Mouse (Mus musculus): ENCODE measurements at regions not wholly inside any gene's neighbourhood (a gene's known extent, or its start where the extent isn't known, plus 50 kb on each side); places are given as distances from the start of the nearest gene placed in this dataset.
A peak's percentile ranks its signal among the peaks of the same experiment; 100 is the strongest.

- H3K27me3 ChIP-seq (replicated peaks; ENCODE audit: control insufficient read depth, insufficient read depth, low read length), result no peaks in the 10 kb centered on the region
- H3K36me3 ChIP-seq (ENCODE audit: control insufficient read depth, insufficient read depth, low read length), result no peaks in the 10 kb centered on the region
- H3K4me1 ChIP-seq (replicated peaks; ENCODE audit: control insufficient read depth, insufficient read depth, low read length), result peaks cover 14% of the 10 kb centered on the region
- no peak overlapping the region for H3K9ac ChIP-seq (ENCODE audit: low read length)
- H3K27ac ChIP-seq (ENCODE audit: low read depth), result no peak overlapping the region
- 89% methylated on average over 1 of the region's 1 CpGs for WGBS
- DNase-seq (ENCODE audit: low spot score) (no peak), ATAC-seq (replicated peaks; ENCODE audit: low FRiP score, low TSS enrichment, low read depth) (no peak)
- no peaks in the 10 kb centered on the region for H3K9me3 ChIP-seq (ENCODE audit: control insufficient read depth, low read length)
- H3K4me3 ChIP-seq (ENCODE audit: low read depth, low read length), result no peak overlapping the region
- H3K4me2 ChIP-seq (ENCODE audit: low read length), result no peak overlapping the region
Measured at GRCm38 (mm10) chr5:64590747-64591146, 212.4 kb upstream of the Klf3 start.

- DNase-seq (ENCODE audit: low spot score) (no peak), ATAC-seq (replicated peaks; ENCODE audit: low FRiP score, low TSS enrichment, low read depth) (no peak)
- Histone ChIP-seq H3K4me3 (ENCODE audit: low read depth, low read length) (no peak overlapping the region), H3K9ac (ENCODE audit: low read length) (no peak overlapping the region), H3K36me3 (ENCODE audit: control insufficient read depth, insufficient read depth, low read length) (no peaks in the 10 kb centered on the region), H3K4me2 (ENCODE audit: low read length) (no peak overlapping the region), H3K4me1 (replicated peaks; ENCODE audit: control insufficient read depth, insufficient read depth, low read length) (peaks cover 14% of the 10 kb centered on the region), H3K9me3 (ENCODE audit: control insufficient read depth, low read length) (no peaks in the 10 kb centered on the region), H3K27ac (ENCODE audit: low read depth) (no peak overlapping the region), H3K27me3 (replicated peaks; ENCODE audit: control insufficient read depth, insufficient read depth, low read length) (no peaks in the 10 kb centered on the region)
- 92% methylated on average over 2 of the region's 2 CpGs for WGBS
Measured at GRCm38 (mm10) chr5:64591792-64592191, 211.4 kb upstream of the Klf3 start.

GRCm38 (mm10) chr5:64595220-64595619, 208.0 kb upstream of the Klf3 start:
- H3K4me3 ChIP-seq (ENCODE audit: low read depth, low read length), result no peak overlapping the region
- ATAC-seq (replicated peaks; ENCODE audit: low FRiP score, low TSS enrichment, low read depth), result no peak
- H3K4me2 ChIP-seq (ENCODE audit: low read length), result no peak overlapping the region
- H3K27ac ChIP-seq (ENCODE audit: low read depth), result no peak overlapping the region
- H3K4me1 ChIP-seq (replicated peaks; ENCODE audit: control insufficient read depth, insufficient read depth, low read length), result peaks cover 8% of the 10 kb centered on the region
- H3K9ac ChIP-seq (ENCODE audit: low read length), result no peak overlapping the region
- WGBS, result 58% methylated on average over 3 of the region's 3 CpGs
- H3K9me3 ChIP-seq (ENCODE audit: control insufficient read depth, low read length), result no peaks in the 10 kb centered on the region
- no peaks in the 10 kb centered on the region for H3K27me3 ChIP-seq (replicated peaks; ENCODE audit: control insufficient read depth, insufficient read depth, low read length)
- H3K36me3 ChIP-seq (ENCODE audit: control insufficient read depth, insufficient read depth, low read length), result no peaks in the 10 kb centered on the region
- no peak for DNase-seq (ENCODE audit: low spot score)

GRCm38 (mm10) chr5:64595751-64596344, 207.3 kb upstream of the Klf3 start:
- no peak for ATAC-seq (replicated peaks; ENCODE audit: low FRiP score, low TSS enrichment, low read depth)
- 58% methylated on average over 17 of the region's 17 CpGs for WGBS

GRCm38 (mm10) chr5:64597021-64597420, 206.2 kb upstream of the Klf3 start:
- no peak for DNase-seq (ENCODE audit: low spot score)
- H3K4me2 ChIP-seq (ENCODE audit: low read length), result no peak overlapping the region
- no peaks in the 10 kb centered on the region for H3K27me3 ChIP-seq (replicated peaks; ENCODE audit: control insufficient read depth, insufficient read depth, low read length)
- no peak overlapping the region for H3K4me3 ChIP-seq (ENCODE audit: low read depth, low read length)
- ATAC-seq (replicated peaks; ENCODE audit: low FRiP score, low TSS enrichment, low read depth), result no peak
- H3K4me1 ChIP-seq (replicated peaks; ENCODE audit: control insufficient read depth, insufficient read depth, low read length), result peaks cover 22% of the 10 kb centered on the region
- H3K27ac ChIP-seq (ENCODE audit: low read depth), result no peak overlapping the region
- H3K9me3 ChIP-seq (ENCODE audit: control insufficient read depth, low read length), result no peaks in the 10 kb centered on the region
- H3K9ac ChIP-seq (ENCODE audit: low read length), result no peak overlapping the region
- WGBS, result 75% methylated on average over 7 of the region's 7 CpGs
- H3K36me3 ChIP-seq (ENCODE audit: control insufficient read depth, insufficient read depth, low read length), result no peaks in the 10 kb centered on the region

More at GRCm38 (mm10) chr5:64595751-64596344, 207.3 kb upstream of the Klf3 start:
- H3K4me2 ChIP-seq (ENCODE audit: low read length), result no peak overlapping the region
- H3K27ac ChIP-seq (ENCODE audit: low read depth), result 0 out of 2 replicates have a peak overlapping the region, but pooled peaks have one; percentile 16
- DNase-seq (ENCODE audit: low spot score), result no peak
- H3K36me3 ChIP-seq (ENCODE audit: control insufficient read depth, insufficient read depth, low read length), result no peaks in the 10 kb centered on the region
- peaks cover 15% of the 10 kb centered on the region for H3K4me1 ChIP-seq (replicated peaks; ENCODE audit: control insufficient read depth, insufficient read depth, low read length)
- no peaks in the 10 kb centered on the region for H3K9me3 ChIP-seq (ENCODE audit: control insufficient read depth, low read length)
- H3K27me3 ChIP-seq (replicated peaks; ENCODE audit: control insufficient read depth, insufficient read depth, low read length), result no peaks in the 10 kb centered on the region
- H3K4me3 ChIP-seq (ENCODE audit: low read depth, low read length), result no peak overlapping the region
- H3K9ac ChIP-seq (ENCODE audit: low read length), result no peak overlapping the region

- H3K27me3 ChIP-seq (replicated peaks; ENCODE audit: control insufficient read depth, insufficient read depth, low read length), result no peaks in the 10 kb centered on the region
- no peak overlapping the region for H3K27ac ChIP-seq (ENCODE audit: low read depth)
- no peak for DNase-seq (ENCODE audit: low spot score)
- H3K4me1 ChIP-seq (replicated peaks; ENCODE audit: control insufficient read depth, insufficient read depth, low read length), result peaks cover 23% of the 10 kb centered on the region
- no peak overlapping the region for H3K4me2 ChIP-seq (ENCODE audit: low read length)
- H3K4me3 ChIP-seq (ENCODE audit: low read depth, low read length), result no peak overlapping the region
- WGBS, result 82% methylated on average over 3 of the region's 3 CpGs
- H3K9me3 ChIP-seq (ENCODE audit: control insufficient read depth, low read length), result no peaks in the 10 kb centered on the region
- ATAC-seq (replicated peaks; ENCODE audit: low FRiP score, low TSS enrichment, low read depth), result no peak
- H3K36me3 ChIP-seq (ENCODE audit: control insufficient read depth, insufficient read depth, low read length), result no peaks in the 10 kb centered on the region
- H3K9ac ChIP-seq (ENCODE audit: low read length), result no peak overlapping the region
Measured at GRCm38 (mm10) chr5:64597451-64597850, 205.7 kb upstream of the Klf3 start.

GRCm38 (mm10) chr5:64598606-64599005, 204.6 kb upstream of the Klf3 start:
- Histone ChIP-seq H3K4me3 (ENCODE audit: low read depth, low read length) (no peak overlapping the region), H3K36me3 (ENCODE audit: control insufficient read depth, insufficient read depth, low read length) (no peaks in the 10 kb centered on the region), H3K27me3 (replicated peaks; ENCODE audit: control insufficient read depth, insufficient read depth, low read length) (no peaks in the 10 kb centered on the region), H3K9ac (ENCODE audit: low read length) (no peak overlapping the region), H3K4me1 (replicated peaks; ENCODE audit: control insufficient read depth, insufficient read depth, low read length) (peaks cover 27% of the 10 kb centered on the region), H3K27ac (ENCODE audit: low read depth) (no peak overlapping the region), H3K9me3 (ENCODE audit: control insufficient read depth, low read length) (no peaks in the 10 kb centered on the region), H3K4me2 (ENCODE audit: low read length) (no peak overlapping the region)
- ATAC-seq (replicated peaks; ENCODE audit: low FRiP score, low TSS enrichment, low read depth) (no peak), DNase-seq (ENCODE audit: low spot score) (no peak)
- 79% methylated on average over 3 of the region's 3 CpGs for WGBS

GRCm38 (mm10) chr5:64599015-64599414, 204.2 kb upstream of the Klf3 start:
- no peaks in the 10 kb centered on the region for H3K9me3 ChIP-seq (ENCODE audit: control insufficient read depth, low read length)
- no peak overlapping the region for H3K4me3 ChIP-seq (ENCODE audit: low read depth, low read length)
- no peak overlapping the region for H3K27ac ChIP-seq (ENCODE audit: low read depth)
- ATAC-seq (replicated peaks; ENCODE audit: low FRiP score, low TSS enrichment, low read depth) (no peak), DNase-seq (ENCODE audit: low spot score) (no peak)
- H3K4me1 ChIP-seq (replicated peaks; ENCODE audit: control insufficient read depth, insufficient read depth, low read length), result peaks cover 27% of the 10 kb centered on the region
- H3K4me2 ChIP-seq (ENCODE audit: low read length), result no peak overlapping the region
- H3K27me3 ChIP-seq (replicated peaks; ENCODE audit: control insufficient read depth, insufficient read depth, low read length), result no peaks in the 10 kb centered on the region
- no peak overlapping the region for H3K9ac ChIP-seq (ENCODE audit: low read length)
- H3K36me3 ChIP-seq (ENCODE audit: control insufficient read depth, insufficient read depth, low read length), result no peaks in the 10 kb centered on the region
- WGBS, result 66% methylated on average over 3 of the region's 3 CpGs

- peak; percentile 52; the same call in 1 of the 2 replicates for ATAC-seq (replicated peaks; ENCODE audit: low FRiP score, low TSS enrichment, low read depth)
- Histone ChIP-seq H3K4me2 (ENCODE audit: low read length) (peak overlapping the region; percentile 42), H3K36me3 (ENCODE audit: control insufficient read depth, insufficient read depth, low read length) (no peaks in the 10 kb centered on the region), H3K4me3 (ENCODE audit: low read depth, low read length) (0 out of 2 replicates have a peak overlapping the region, but pooled peaks have one; percentile 3), H3K9me3 (ENCODE audit: control insufficient read depth, low read length) (no peaks in the 10 kb centered on the region), H3K27me3 (replicated peaks; ENCODE audit: control insufficient read depth, insufficient read depth, low read length) (no peaks in the 10 kb centered on the region), H3K27ac (ENCODE audit: low read depth) (peak overlapping the region; percentile 90), H3K9ac (ENCODE audit: low read length) (no peak overlapping the region), H3K4me1 (replicated peaks; ENCODE audit: control insufficient read depth, insufficient read depth, low read length) (peaks cover 27% of the 10 kb centered on the region)
- no peak for DNase-seq (ENCODE audit: low spot score)
- WGBS, result 32% methylated on average over 13 of the region's 13 CpGs
Measured at GRCm38 (mm10) chr5:64599865-64600288, 203.3 kb upstream of the Klf3 start.
